Mouse (Mus musculus): ENCODE results near the gene Ldlrad1. TPM values are rescaled to one million over a fixed set of nuclear protein-coding genes. Genes with fewer than 3 reads are reported as not detected.

The Ldlrad1 gene
- polyA plus RNA-seq, 2 experiments: not detected

GRCm38 (mm10) chr4:107238253-107238652 is 29.3 kb downstream of the Ldlrad1 start:
- Histone ChIP-seq H3K9me3 (ENCODE audit: control insufficient read depth, low read length) (no peaks in the 10 kb centered on the region), H3K4me3 (ENCODE audit: insufficient read depth in 1 of 2, low read depth in 2 of 2, low read length in 2 of 2) (no peak overlapping the region), H3K4me2 (ENCODE audit: low read depth) (no peak overlapping the region), H3K27me3 (ENCODE audit: control insufficient read depth, insufficient read depth, low read length) (no peaks in the 10 kb centered on the region), H3K9ac (replicated peaks) (no peak overlapping the region), H3K27ac (no peak overlapping the region), H3K4me1 (replicated peaks; ENCODE audit: control insufficient read depth in 2 of 2, insufficient read depth in 2 of 2, low read length in 1 of 2) (no peaks in the 10 kb centered on the region), H3K36me3 (replicated peaks; ENCODE audit: control insufficient read depth, insufficient read depth, low read depth) (no peaks in the 10 kb centered on the region; the same call in 1 of the 2 replicates)
- ATAC-seq (ENCODE audit: insufficient read depth) (no peak), DNase-seq (ENCODE audit: low read depth in 3 of 3, low spot score in 3 of 3) (no peak)
- TF ChIP-seq CTCF (IDR thresholded peaks at IDR 0.05; ENCODE audit: low read depth): no peak
- no peak for TF ChIP-seq EP300 (IDR thresholded peaks at IDR 0.05; ENCODE audit: low read depth)
- WGBS (ENCODE audit: insufficient replicate concordance): 76% methylated on average over 2 of the region's 2 CpGs

- no peaks in the 10 kb centered on the region for H3K9me3 ChIP-seq (ENCODE audit: control insufficient read depth, low read length)
- H3K27ac ChIP-seq: no peak overlapping the region
- no peak overlapping the region for H3K4me3 ChIP-seq (ENCODE audit: insufficient read depth in 1 of 2, low read depth in 2 of 2, low read length in 2 of 2)
- H3K9ac ChIP-seq (replicated peaks): no peak overlapping the region
- H3K4me1 ChIP-seq (replicated peaks; ENCODE audit: control insufficient read depth in 2 of 2, insufficient read depth in 2 of 2, low read length in 1 of 2): 0 out of 4 replicates have a peak, but pooled peaks cover 0 to under 1% of the 10 kb centered on the region in 2 experiments
- WGBS (ENCODE audit: insufficient replicate concordance): 82% methylated on average over 6 of the region's 6 CpGs
- no peak for ATAC-seq (ENCODE audit: insufficient read depth)
- no peak for TF ChIP-seq CTCF (IDR thresholded peaks at IDR 0.05; ENCODE audit: low read depth)
- no peak for TF ChIP-seq EP300 (IDR thresholded peaks at IDR 0.05; ENCODE audit: low read depth)
- H3K36me3 ChIP-seq (replicated peaks; ENCODE audit: control insufficient read depth, insufficient read depth, low read depth): no peaks in the 10 kb centered on the region; the same call in 1 of the 2 replicates
- no peak for DNase-seq (ENCODE audit: low read depth in 3 of 3, low spot score in 3 of 3)
- H3K4me2 ChIP-seq (ENCODE audit: low read depth): no peak overlapping the region
- H3K27me3 ChIP-seq (ENCODE audit: control insufficient read depth, insufficient read depth, low read length): no peaks in the 10 kb centered on the region
Observed at GRCm38 (mm10) chr4:107240196-107240595, 31.2 kb downstream of the Ldlrad1 start.

GRCm38 (mm10) chr4:107243365-107244333 is 34.7 kb downstream of the Ldlrad1 start:
- WGBS (ENCODE audit: insufficient replicate concordance): 80% methylated on average over 6 of the region's 6 CpGs
- no peak for DNase-seq (ENCODE audit: low read depth in 3 of 3, low spot score in 3 of 3)

GRCm38 (mm10) chr4:107245368-107245767 is 36.4 kb downstream of the Ldlrad1 start:
- Histone ChIP-seq H3K9ac (replicated peaks) (no peak overlapping the region), H3K36me3 (replicated peaks; ENCODE audit: control insufficient read depth, insufficient read depth, low read depth) (no peaks in the 10 kb centered on the region; the same call in 1 of the 2 replicates), H3K4me2 (ENCODE audit: low read depth) (no peak overlapping the region), H3K27me3 (ENCODE audit: control insufficient read depth, insufficient read depth, low read length) (no peaks in the 10 kb centered on the region), H3K9me3 (ENCODE audit: control insufficient read depth, low read length) (no peaks in the 10 kb centered on the region), H3K27ac (no peak overlapping the region), H3K4me1 (replicated peaks; ENCODE audit: control insufficient read depth in 2 of 2, insufficient read depth in 2 of 2, low read length in 1 of 2) (peaks cover 0 to 8% of the 10 kb centered on the region in 2 experiments; a peak in 1 of 4 replicates), H3K4me3 (ENCODE audit: insufficient read depth in 1 of 2, low read depth in 2 of 2, low read length in 2 of 2) (no peak overlapping the region)
- ATAC-seq (ENCODE audit: insufficient read depth): no peak
- 74% methylated on average over 2 of the region's 2 CpGs for WGBS (ENCODE audit: insufficient replicate concordance)
- no peak for TF ChIP-seq CTCF (IDR thresholded peaks at IDR 0.05; ENCODE audit: low read depth)
- no peak for DNase-seq (ENCODE audit: low read depth in 3 of 3, low spot score in 3 of 3)

More at GRCm38 (mm10) chr4:107243365-107244333, 34.7 kb downstream of the Ldlrad1 start:
- H3K4me2 ChIP-seq (ENCODE audit: low read depth): no peak overlapping the region
- H3K36me3 ChIP-seq (replicated peaks; ENCODE audit: control insufficient read depth, insufficient read depth, low read depth): no peaks in the 10 kb centered on the region; the same call in 1 of the 2 replicates
- H3K9me3 ChIP-seq (ENCODE audit: control insufficient read depth, low read length): no peaks in the 10 kb centered on the region
- no peak overlapping the region for H3K9ac ChIP-seq (replicated peaks)
- H3K27me3 ChIP-seq (ENCODE audit: control insufficient read depth, insufficient read depth, low read length): no peaks in the 10 kb centered on the region
- peaks cover 0 to 4% of the 10 kb centered on the region in 2 experiments; a peak in 1 of 4 replicates for H3K4me1 ChIP-seq (replicated peaks; ENCODE audit: control insufficient read depth in 2 of 2, insufficient read depth in 2 of 2, low read length in 1 of 2)
- no peak overlapping the region for H3K4me3 ChIP-seq (ENCODE audit: insufficient read depth in 1 of 2, low read depth in 2 of 2, low read length in 2 of 2)
- TF ChIP-seq CTCF (IDR thresholded peaks at IDR 0.05; ENCODE audit: low read depth): no peak
- TF ChIP-seq EP300 (IDR thresholded peaks at IDR 0.05; ENCODE audit: low read depth): no peak
- ATAC-seq (ENCODE audit: insufficient read depth): no peak
- H3K27ac ChIP-seq: no peak overlapping the region

- Histone ChIP-seq H3K9ac (replicated peaks) (no peak overlapping the region), H3K27me3 (ENCODE audit: control insufficient read depth, insufficient read depth, low read length) (no peaks in the 10 kb centered on the region), H3K27ac (no peak overlapping the region), H3K4me2 (ENCODE audit: low read depth) (no peak overlapping the region), H3K4me1 (replicated peaks; ENCODE audit: control insufficient read depth in 2 of 2, insufficient read depth in 2 of 2, low read length in 1 of 2) (peaks cover 1 to 9% of the 10 kb centered on the region in 2 experiments; a peak in 2 of 4 replicates), H3K4me3 (ENCODE audit: insufficient read depth in 1 of 2, low read depth in 2 of 2, low read length in 2 of 2) (no peak overlapping the region), H3K9me3 (ENCODE audit: control insufficient read depth, low read length) (no peaks in the 10 kb centered on the region), H3K36me3 (replicated peaks; ENCODE audit: control insufficient read depth, insufficient read depth, low read depth) (no peaks in the 10 kb centered on the region)
- DNase-seq (ENCODE audit: low read depth in 3 of 3, low spot score in 3 of 3) (no peak), ATAC-seq (ENCODE audit: insufficient read depth) (no peak)
- TF ChIP-seq CTCF (IDR thresholded peaks at IDR 0.05; ENCODE audit: low read depth): no peak
- no peak for TF ChIP-seq EP300 (IDR thresholded peaks at IDR 0.05; ENCODE audit: low read depth)
- WGBS (ENCODE audit: insufficient replicate concordance): 72% methylated on average over 1 of the region's 1 CpGs
Observed at GRCm38 (mm10) chr4:107246040-107246439, 37.1 kb downstream of the Ldlrad1 start.

Measured in liver, embryonic 14.5 days (tissue).